Comparison of ENCODE assay signal across 10 mouse cellular contexts in the genomic region with DNA sequence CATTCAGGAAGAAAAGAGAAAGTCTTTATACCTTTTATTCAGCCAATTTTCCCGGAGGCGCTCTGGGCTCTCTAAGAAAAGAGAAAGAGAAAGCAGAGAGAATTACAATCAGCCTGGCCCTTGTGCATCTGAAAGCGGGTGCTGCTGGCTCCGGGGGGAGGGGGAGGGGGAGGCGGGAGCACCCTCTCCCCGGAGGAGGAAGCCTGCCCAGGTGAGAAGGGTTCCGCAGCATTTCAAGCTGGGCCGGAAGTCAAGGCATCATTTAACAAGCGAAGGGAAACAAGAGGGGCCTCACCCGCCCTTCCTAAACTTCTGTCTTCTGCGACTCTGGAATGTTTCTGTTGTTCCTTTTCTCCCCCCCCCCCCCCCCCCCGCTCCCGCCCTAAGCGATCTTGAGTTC.
A peak's percentile ranks its signal among the peaks of the same experiment; 100 is the strongest.
DNase-seq lines count a peak whose midpoint lies in the region; ATAC-seq and TF ChIP-seq lines count a peak whose summit lies in the region.
"Had no signal": no experiment of that assay in that cellular context is flagged by ENCODE, and none has a peak within 500 bp of the region (broad histone marks: within the 10 kb centered on the region; RNA-seq: fewer than 3 reads in every experiment).

No protein-coding gene starts in this region.

- H3K4me2 ChIP-seq in lung, postnatal 0 days (replicated peaks; ENCODE audit: low read depth, low read length), result no peak overlapping the region

- H3K4me3 ChIP-seq in thymus, adult 2 months (ENCODE audit: control insufficient read depth, insufficient read depth, low read length), result no peak overlapping the region
- H3K4me3 ChIP-seq in forebrain, embryonic 10.5 days, result peak overlapping the region; percentile 32; the same call in 1 of the 2 replicates
- peak overlapping the region; percentile 23; the same call in 1 of the 2 replicates for H3K4me3 ChIP-seq in midbrain, embryonic 10.5 days
- H3K4me3 ChIP-seq in lung, postnatal 0 days (ENCODE audit: low read depth, low read length), result no peak overlapping the region
- H3K4me3 ChIP-seq: layer of hippocampus, adult 2 months had no signal

- H3K27me3 ChIP-seq in thymus, adult 2 months (ENCODE audit: control insufficient read depth, insufficient read depth, low read length), result no peaks in the 10 kb centered on the region; the same call in 1 of the 2 replicates
- H3K27me3 ChIP-seq in forebrain, embryonic 10.5 days (ENCODE audit: poor library complexity, severe bottlenecking), result peaks cover 31% of the 10 kb centered on the region
- H3K27me3 ChIP-seq in midbrain, embryonic 10.5 days (ENCODE audit: low read depth, poor library complexity, severe bottlenecking), result peaks cover 27% of the 10 kb centered on the region
- H3K27me3 ChIP-seq in lung, postnatal 0 days (replicated peaks; ENCODE audit: insufficient read depth, low read length), result no peaks in the 10 kb centered on the region
- H3K27me3 ChIP-seq: Patski had no signal

- peak; percentile 17 for DNase-seq in thymus, postnatal 4 days
- no peak for DNase-seq in thymus, adult 2 months
- DNase-seq in forebrain, embryonic 10.5 days (ENCODE audit: extremely low spot score, low spot score), result no peak
- DNase-seq in midbrain, embryonic 10.5 days (ENCODE audit: low spot score), result no peak
- DNase-seq in urinary bladder, adult 2 months (ENCODE audit: low spot score), result no peak
- no peak for DNase-seq in lung, postnatal 0 days (ENCODE audit: low spot score)
- no peak for DNase-seq in kidney, postnatal 10 days
- DNase-seq: cerebellum, postnatal 36 days had no signal

- no peak for TF ChIP-seq CTCF in thymus, adult 2 months (IDR thresholded peaks at IDR 0.05; ENCODE audit: borderline replicate concordance, control insufficient read depth, extremely low read depth, insufficient read depth, low read length, poor library complexity)
- no peak for TF ChIP-seq CTCF in lung, postnatal 0 days (IDR thresholded peaks at IDR 0.05)

- no peaks in the 10 kb centered on the region for H3K9me3 ChIP-seq in forebrain, embryonic 10.5 days
- 0 out of 2 replicates have a peak, but pooled peaks cover 5% of the 10 kb centered on the region for H3K9me3 ChIP-seq in midbrain, embryonic 10.5 days (replicated peaks)
- no peaks in the 10 kb centered on the region for H3K9me3 ChIP-seq in lung, postnatal 0 days (ENCODE audit: low read length)

- no peak for TF ChIP-seq POLR2A in thymus, adult 2 months (IDR thresholded peaks at IDR 0.05; ENCODE audit: control insufficient read depth, extremely low read depth, insufficient read depth, low read length, poor library complexity)

- 4% methylated on average over 14 of the region's 14 CpGs for WGBS in thymus, adult 2 months
- WGBS in forebrain, embryonic 10.5 days, result 1% methylated on average over 12 of the region's 14 CpGs
- WGBS in midbrain, embryonic 10.5 days, result 6% methylated on average over 13 of the region's 14 CpGs
- 2% methylated on average over 13 of the region's 14 CpGs for WGBS in lung, postnatal 0 days

- H3K4me1 ChIP-seq in thymus, adult 2 months (replicated peaks; ENCODE audit: control insufficient read depth, insufficient read depth, low read length), result no peaks in the 10 kb centered on the region
- peaks cover 15% of the 10 kb centered on the region for H3K4me1 ChIP-seq in forebrain, embryonic 10.5 days
- peaks cover 15% of the 10 kb centered on the region for H3K4me1 ChIP-seq in midbrain, embryonic 10.5 days
- no peaks in the 10 kb centered on the region for H3K4me1 ChIP-seq in lung, postnatal 0 days (ENCODE audit: insufficient read depth, low read depth, low read length)

- H3K27ac ChIP-seq in thymus, adult 2 months (ENCODE audit: control insufficient read depth, insufficient read depth, low read length), result no peak overlapping the region
- no peak overlapping the region for H3K27ac ChIP-seq in forebrain, embryonic 10.5 days
- H3K27ac ChIP-seq in midbrain, embryonic 10.5 days (replicated peaks), result no peak overlapping the region
- H3K27ac ChIP-seq in lung, postnatal 0 days (ENCODE audit: low read length), result no peak overlapping the region
- H3K27ac ChIP-seq: layer of hippocampus, adult 2 months had no signal

- no peak for TF ChIP-seq EP300 in lung, postnatal 0 days (IDR thresholded peaks at IDR 0.05)

- H3K9ac ChIP-seq in lung, postnatal 0 days (replicated peaks; ENCODE audit: low read depth), result no peak overlapping the region

- H3K36me3 ChIP-seq in thymus, adult 2 months (ENCODE audit: control insufficient read depth, insufficient read depth, low read length), result no peaks in the 10 kb centered on the region
- no peaks in the 10 kb centered on the region for H3K36me3 ChIP-seq in forebrain, embryonic 10.5 days (replicated peaks)
- no peaks in the 10 kb centered on the region for H3K36me3 ChIP-seq in midbrain, embryonic 10.5 days
- H3K36me3 ChIP-seq in lung, postnatal 0 days (ENCODE audit: insufficient read depth, low read length), result no peaks in the 10 kb centered on the region

- no peak for ATAC-seq in lung, postnatal 0 days
- ATAC-seq: Patski had no signal

Comparison
In these comparisons a context has a peak if more than half of its experiments do, and no peak if none do; other contexts are left out.
1. H3K4me3 ChIP-seq: peak in forebrain, embryonic 10.5 days (single experiment) and midbrain, embryonic 10.5 days (single experiment); none in thymus, adult 2 months (single experiment) and lung, postnatal 0 days (single experiment).